Mouse (Mus musculus) heart, postnatal 0 days (tissue): ENCODE measurements around the gene Ankrd61.

Experiments used
- CTCF ChIP-seq: IDR thresholded peaks from 2 replicates; pipeline ENCODE4 v1.5.1; 2016; ENCODE audit warnings: antibody characterized with exemption, control low read depth, low read depth
- EP300 ChIP-seq: IDR thresholded peaks from 2 replicates; pipeline ENCODE4 v1.6.1; 2016; ENCODE audit warnings: antibody characterized with exemption, low read depth

DNA sequence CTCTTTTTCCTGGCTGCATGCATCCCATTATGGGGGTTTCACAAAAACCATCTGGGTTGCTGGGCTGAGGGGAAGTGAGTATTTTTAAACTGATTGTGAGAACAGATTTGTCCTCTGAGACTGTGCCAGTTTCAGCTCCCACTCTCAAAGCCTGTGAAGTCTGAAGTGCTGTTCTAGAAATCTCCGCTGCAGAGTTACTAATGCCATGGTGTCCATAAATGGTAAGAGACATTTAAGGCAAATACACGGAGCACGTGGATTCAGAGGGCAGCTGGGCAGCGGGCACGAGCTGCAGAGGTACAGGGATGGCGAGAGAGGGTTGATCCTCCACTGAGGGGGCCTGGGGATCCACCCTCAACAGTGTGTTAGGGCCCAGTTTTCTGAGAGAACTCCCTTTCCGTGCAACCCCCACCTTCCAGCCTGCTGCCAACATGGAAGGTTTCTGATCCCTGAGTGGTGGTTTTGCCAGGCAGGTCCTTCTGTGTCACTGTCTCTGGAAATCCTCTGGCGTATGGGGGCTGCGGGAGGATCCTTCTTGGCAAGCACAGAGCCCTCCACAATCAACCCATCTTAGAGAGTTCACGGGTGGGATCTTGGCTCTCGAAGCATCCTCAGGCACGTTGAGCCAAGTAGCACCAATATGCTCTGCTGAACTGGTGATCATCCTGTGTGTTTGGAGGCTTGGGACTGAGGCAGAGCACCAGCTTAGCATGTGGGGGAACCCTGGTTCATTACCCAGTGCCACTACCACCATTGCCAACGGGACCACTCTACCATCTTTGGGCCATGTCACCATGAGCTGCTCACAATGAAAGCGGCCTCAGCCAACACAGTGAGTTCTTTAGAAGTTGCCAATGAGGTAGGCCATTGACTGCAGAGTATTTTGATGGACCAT lies 46.0 kb upstream of the Ankrd61 start:
- TF ChIP-seq CTCF (no peak), EP300 (no peak)
